Mouse (Mus musculus) kidney, adult 2 months (tissue): ENCODE results near the gene Fbxl8.

ENCODE experiments used
- CTCF ChIP-seq: fragments of 200-500 bp; conservative IDR thresholded peaks from 2 replicates; pipeline ENCODE4 v1.5.1; 2011; ENCODE audit warnings: low read depth, mild to moderate bottlenecking, control low read depth, low read length, moderate library complexity, mixed read lengths; ENCODE audit not compliant: insufficient read depth, insufficient read length
- POLR2A ChIP-seq: fragments of 200-500 bp; IDR thresholded peaks from one replicate; pipeline ENCODE4 v1.6.1; 2011; ENCODE audit warnings: low read depth, low read length, control low read depth

- no peak for TF ChIP-seq POLR2A
- no peak for TF ChIP-seq CTCF
These were observed 12.1 kb downstream of the Fbxl8 start for GRCm38 (mm10) chr8:105276292-105277120.
